Mouse (Mus musculus): Measurements from ENCODE around the gene Mical3. TPM values are rescaled to one million over a fixed set of nuclear protein-coding genes. Genes with fewer than 3 reads are reported as not detected.
"Not testable (repeated sequence)": the region's sequence is repeated elsewhere in the genome, so short reads cannot be mapped to it uniquely, and the experiment has no call there.

Mical3 gene
- polyA plus RNA-seq, 1 experiment from 2014 or later: 11.1 TPM

GRCm38 (mm10) chr6:120916972-120917881 is 213.6 kb downstream of the Mical3 start:
- H3K27ac ChIP-seq (replicated peaks; ENCODE audit: low read depth, low read length); DNase-seq (ENCODE audit: low spot score); H3K9me3 ChIP-seq (replicated peaks; ENCODE audit: control insufficient read depth, low read length); H3K4me1 ChIP-seq (ENCODE audit: control insufficient read depth, insufficient read depth, low read length); H3K9ac ChIP-seq (replicated peaks; ENCODE audit: low read length); H3K36me3 ChIP-seq (replicated peaks; ENCODE audit: control insufficient read depth, insufficient read depth, low read depth, low read length); H3K27me3 ChIP-seq (ENCODE audit: control insufficient read depth, insufficient read depth, low read length); ATAC-seq (replicated peaks; ENCODE audit: insufficient number of reproducible peaks, low FRiP score, low TSS enrichment, low read depth): not testable (repeated sequence)
- peak overlapping the region; percentile 99 for H3K4me2 ChIP-seq (ENCODE audit: low read depth, low read length)
- 36% methylated on average over 8 of the region's 14 CpGs for WGBS
- peak overlapping the region; percentile 59 for H3K4me3 ChIP-seq (ENCODE audit: low read depth, low read length)

- WGBS: under 1% methylated on average over 66 of the region's 67 CpGs
- DNase-seq (ENCODE audit: low spot score) (peak; percentile 84), ATAC-seq (replicated peaks; ENCODE audit: insufficient number of reproducible peaks, low FRiP score, low TSS enrichment, low read depth) (peak; percentile 80)
- H3K36me3 ChIP-seq (replicated peaks; ENCODE audit: control insufficient read depth, insufficient read depth, low read depth, low read length): no peaks in the 10 kb centered on the region
- peak within 1 kb of the TSS; percentile 59 for H3K4me3 ChIP-seq (ENCODE audit: low read depth, low read length)
- H3K9me3 ChIP-seq (replicated peaks; ENCODE audit: control insufficient read depth, low read length): no peaks in the 10 kb centered on the region
- 0 out of 2 replicates have a peak, but pooled peaks cover 2% of the 10 kb centered on the region for H3K27me3 ChIP-seq (ENCODE audit: control insufficient read depth, insufficient read depth, low read length)
- peak within 1 kb of the TSS; percentile 99 for H3K4me2 ChIP-seq (ENCODE audit: low read depth, low read length)
- H3K9ac ChIP-seq (replicated peaks; ENCODE audit: low read length): peak within 1 kb of the TSS; percentile 65
- H3K27ac ChIP-seq (replicated peaks; ENCODE audit: low read depth, low read length): no peak within 1 kb of the TSS
- no peaks in the 10 kb centered on the region for H3K4me1 ChIP-seq (ENCODE audit: control insufficient read depth, insufficient read depth, low read length)
Measured at GRCm38 (mm10) chr6:120916074-120916971, 214.5 kb downstream of the Mical3 start, which contains the start of gene Bid. Gene Bid, minus strand, starts transcription at chr6:120916853.

- Histone ChIP-seq H3K36me3 (replicated peaks; ENCODE audit: control insufficient read depth, insufficient read depth, low read depth, low read length) (no peaks in the 10 kb centered on the region), H3K4me1 (ENCODE audit: control insufficient read depth, insufficient read depth, low read length) (no peaks in the 10 kb centered on the region), H3K9me3 (replicated peaks; ENCODE audit: control insufficient read depth, low read length) (no peaks in the 10 kb centered on the region), H3K27ac (replicated peaks; ENCODE audit: low read depth, low read length) (no peak overlapping the region), H3K27me3 (ENCODE audit: control insufficient read depth, insufficient read depth, low read length) (0 out of 2 replicates have a peak, but pooled peaks cover 2% of the 10 kb centered on the region), H3K9ac (replicated peaks; ENCODE audit: low read length) (no peak overlapping the region), H3K4me2 (ENCODE audit: low read depth, low read length) (no peak overlapping the region), H3K4me3 (ENCODE audit: low read depth, low read length) (no peak overlapping the region)
- 29% methylated on average over 2 of the region's 2 CpGs for WGBS
- ATAC-seq (replicated peaks; ENCODE audit: insufficient number of reproducible peaks, low FRiP score, low TSS enrichment, low read depth) (no peak; the same call in 1 of the 2 replicates), DNase-seq (ENCODE audit: low spot score) (no peak)
Measured at GRCm38 (mm10) chr6:120915649-120915975, 215.2 kb downstream of the Mical3 start.

GRCm38 (mm10) chr6:120914911-120915648 is 215.7 kb downstream of the Mical3 start:
- Histone ChIP-seq H3K4me1 (ENCODE audit: control insufficient read depth, insufficient read depth, low read length) (no peaks in the 10 kb centered on the region), H3K9ac (replicated peaks; ENCODE audit: low read length) (no peak overlapping the region), H3K4me2 (ENCODE audit: low read depth, low read length) (no peak overlapping the region), H3K27ac (replicated peaks; ENCODE audit: low read depth, low read length) (no peak overlapping the region), H3K36me3 (replicated peaks; ENCODE audit: control insufficient read depth, insufficient read depth, low read depth, low read length) (no peaks in the 10 kb centered on the region), H3K27me3 (ENCODE audit: control insufficient read depth, insufficient read depth, low read length) (0 out of 2 replicates have a peak, but pooled peaks cover 2% of the 10 kb centered on the region), H3K9me3 (replicated peaks; ENCODE audit: control insufficient read depth, low read length) (no peaks in the 10 kb centered on the region), H3K4me3 (ENCODE audit: low read depth, low read length) (no peak overlapping the region)
- WGBS: 51% methylated on average over 9 of the region's 9 CpGs
- DNase-seq (ENCODE audit: low spot score): no peak
- ATAC-seq (replicated peaks; ENCODE audit: insufficient number of reproducible peaks, low FRiP score, low TSS enrichment, low read depth): no peak

- Histone ChIP-seq H3K27ac (replicated peaks; ENCODE audit: low read depth, low read length) (no peak overlapping the region), H3K4me1 (ENCODE audit: control insufficient read depth, insufficient read depth, low read length) (no peaks in the 10 kb centered on the region), H3K9ac (replicated peaks; ENCODE audit: low read length) (no peak overlapping the region), H3K36me3 (replicated peaks; ENCODE audit: control insufficient read depth, insufficient read depth, low read depth, low read length) (no peaks in the 10 kb centered on the region), H3K27me3 (ENCODE audit: control insufficient read depth, insufficient read depth, low read length) (0 out of 2 replicates have a peak, but pooled peaks cover 2% of the 10 kb centered on the region), H3K4me2 (ENCODE audit: low read depth, low read length) (no peak overlapping the region), H3K4me3 (ENCODE audit: low read depth, low read length) (no peak overlapping the region), H3K9me3 (replicated peaks; ENCODE audit: control insufficient read depth, low read length) (no peaks in the 10 kb centered on the region)
- DNase-seq (ENCODE audit: low spot score) (no peak), ATAC-seq (replicated peaks; ENCODE audit: insufficient number of reproducible peaks, low FRiP score, low TSS enrichment, low read depth) (no peak)
- WGBS: 70% methylated on average over 4 of the region's 4 CpGs
Measured at GRCm38 (mm10) chr6:120914533-120914910, 216.3 kb downstream of the Mical3 start.

GRCm38 (mm10) chr6:120913783-120914182 is 217.0 kb downstream of the Mical3 start:
- H3K9me3 ChIP-seq (replicated peaks; ENCODE audit: control insufficient read depth, low read length): no peaks in the 10 kb centered on the region
- H3K4me2 ChIP-seq (ENCODE audit: low read depth, low read length): no peak overlapping the region
- H3K4me1 ChIP-seq (ENCODE audit: control insufficient read depth, insufficient read depth, low read length): no peaks in the 10 kb centered on the region
- 0 out of 2 replicates have a peak, but pooled peaks cover 2% of the 10 kb centered on the region for H3K27me3 ChIP-seq (ENCODE audit: control insufficient read depth, insufficient read depth, low read length)
- H3K36me3 ChIP-seq (replicated peaks; ENCODE audit: control insufficient read depth, insufficient read depth, low read depth, low read length): no peaks in the 10 kb centered on the region
- ATAC-seq (replicated peaks; ENCODE audit: insufficient number of reproducible peaks, low FRiP score, low TSS enrichment, low read depth) (no peak), DNase-seq (ENCODE audit: low spot score) (no peak)
- 79% methylated on average over 8 of the region's 8 CpGs for WGBS
- H3K27ac ChIP-seq (replicated peaks; ENCODE audit: low read depth, low read length): no peak overlapping the region
- H3K4me3 ChIP-seq (ENCODE audit: low read depth, low read length): no peak overlapping the region
- H3K9ac ChIP-seq (replicated peaks; ENCODE audit: low read length): no peak overlapping the region

GRCm38 (mm10) chr6:120912931-120913330 is 217.9 kb downstream of the Mical3 start:
- Histone ChIP-seq H3K27ac (replicated peaks; ENCODE audit: low read depth, low read length) (no peak overlapping the region), H3K9me3 (replicated peaks; ENCODE audit: control insufficient read depth, low read length) (no peaks in the 10 kb centered on the region), H3K4me3 (ENCODE audit: low read depth, low read length) (no peak overlapping the region), H3K27me3 (ENCODE audit: control insufficient read depth, insufficient read depth, low read length) (0 out of 2 replicates have a peak, but pooled peaks cover 2% of the 10 kb centered on the region), H3K4me2 (ENCODE audit: low read depth, low read length) (no peak overlapping the region), H3K9ac (replicated peaks; ENCODE audit: low read length) (no peak overlapping the region), H3K4me1 (ENCODE audit: control insufficient read depth, insufficient read depth, low read length) (no peaks in the 10 kb centered on the region), H3K36me3 (replicated peaks; ENCODE audit: control insufficient read depth, insufficient read depth, low read depth, low read length) (no peaks in the 10 kb centered on the region)
- WGBS: 53% methylated on average over 2 of the region's 2 CpGs
- no peak for DNase-seq (ENCODE audit: low spot score)
- ATAC-seq (replicated peaks; ENCODE audit: insufficient number of reproducible peaks, low FRiP score, low TSS enrichment, low read depth): no peak
